Mouse (Mus musculus): ENCODE measurements around the gene 2310057J18Rik. TPM values are rescaled to one million over a fixed set of nuclear protein-coding genes. Genes with fewer than 3 reads are reported as not detected.
A peak's percentile ranks its signal among the peaks of the same experiment; 100 is the strongest.
"Not testable (repeated sequence)": the region's sequence is repeated elsewhere in the genome, so short reads cannot be mapped to it uniquely, and the experiment has no call there.

Gene 2310057J18Rik
- total RNA-seq (2021) = not detected
- long read RNA-seq, experiment 1 = 0 reads
- long read RNA-seq, experiment 2 = 0 reads

GRCm38 (mm10) chr10:28986203-28986602 lies at the start of gene 2310057J18Rik:
2310057J18Rik (minus strand) TSS chr10:28986303.
- no peak within 1 kb of the TSS for H3K4me3 ChIP-seq
- no peak for DNase-seq (ENCODE audit: low spot score in 2 of 2)
- no peak for TF ChIP-seq CTCF (conservative IDR thresholded peaks at IDR 0.05)
- H3K27ac ChIP-seq = no peak within 1 kb of the TSS

- not testable (repeated sequence) for H3K4me3 ChIP-seq; H3K27ac ChIP-seq; DNase-seq (ENCODE audit: low spot score in 2 of 2)
These were observed 43.9 kb upstream of the 2310057J18Rik start for GRCm38 (mm10) chr10:29029960-29030359.

- H3K4me3 ChIP-seq = no peak overlapping the region
- H3K27ac ChIP-seq = no peak overlapping the region
- no peak for DNase-seq (ENCODE audit: low spot score in 2 of 2)
- no peak for TF ChIP-seq CTCF (conservative IDR thresholded peaks at IDR 0.05)
These were observed 33.6 kb upstream of the 2310057J18Rik start for GRCm38 (mm10) chr10:29019496-29020270.

GRCm38 (mm10) chr10:28997776-28998175 lies 11.7 kb upstream of the 2310057J18Rik start:
- Histone ChIP-seq H3K4me3 (no peak overlapping the region), H3K27ac (no peak overlapping the region)
- no peak for DNase-seq (ENCODE audit: low spot score in 2 of 2)
- no peak for TF ChIP-seq CTCF (conservative IDR thresholded peaks at IDR 0.05)

GRCm38 (mm10) chr10:28988990-28989389 lies 2.9 kb upstream of the 2310057J18Rik start:
- Histone ChIP-seq H3K27ac (no peak overlapping the region), H3K4me3 (no peak overlapping the region)
- no peak for TF ChIP-seq CTCF (conservative IDR thresholded peaks at IDR 0.05)
- DNase-seq (ENCODE audit: low spot score in 2 of 2) = no peak

GRCm38 (mm10) chr10:28968189-28968588 lies 17.9 kb downstream of the 2310057J18Rik start:
- DNase-seq (ENCODE audit: low spot score in 2 of 2) = no peak
- no peak overlapping the region for H3K4me3 ChIP-seq
- no peak for TF ChIP-seq CTCF (conservative IDR thresholded peaks at IDR 0.05)
- no peak overlapping the region for H3K27ac ChIP-seq

GRCm38 (mm10) chr10:28955138-28955537 lies 31.0 kb downstream of the 2310057J18Rik start:
- peak; percentile 89 for TF ChIP-seq CTCF (conservative IDR thresholded peaks at IDR 0.05)
- peak; percentile 47 to 71 for DNase-seq (ENCODE audit: low spot score in 2 of 2)
- Histone ChIP-seq H3K4me3 (no peak overlapping the region), H3K27ac (no peak overlapping the region)

- peak; percentile 67 for TF ChIP-seq CTCF (conservative IDR thresholded peaks at IDR 0.05)
- DNase-seq (ENCODE audit: low spot score in 2 of 2) = no peak
- no peak overlapping the region for H3K4me3 ChIP-seq
- H3K27ac ChIP-seq = no peak overlapping the region
These were observed 31.6 kb downstream of the 2310057J18Rik start for GRCm38 (mm10) chr10:28954515-28954914.

Other genes starting within 250 kb of the 2310057J18Rik start
- gene Soga3, start 157.5 kb upstream of the 2310057J18Rik start, total RNA-seq (2021) = 100 to 1,000 TPM; 176 to 178 TPM
- 10 to 100 TPM; 28.0 to 29.8 TPM for gene Gm49353, start 212.7 kb upstream of the 2310057J18Rik start, total RNA-seq (2021)
- gene 9330159F19Rik, start 225.3 kb upstream of the 2310057J18Rik start, total RNA-seq (2021) = 10 to 100 TPM; 78.0 to 82.9 TPM

Measured in layer of hippocampus, adult 2 months (tissue).